Mouse (Mus musculus) gastrocnemius, postnatal 25 days (tissue): Measurements from ENCODE around the gene Gm614. TPM values are rescaled to one million over a fixed set of nuclear protein-coding genes. Genes with fewer than 3 reads are reported as not detected.

ENCODE experiments used
- DNase-seq: peaks from one replicate; pipeline ENCODE4 v3.0.0; 2022
- long read RNA-seq, 2 experiments: library from polyadenylated mRNA; stranded (forward); transcript quantifications; one replicate each; pipeline ENCODE4 v2.0.0; 2021
- total RNA-seq, 2 experiments: library from RNA; stranded (reverse); gene quantifications; 1 replicate in 1 of 2; 2 replicates in 1 of 2; pipeline ENCODE4 v1.2.3; 2021

Gm614 gene
- not detected for total RNA-seq
- long read RNA-seq, experiment 1 = 0 reads
- long read RNA-seq, experiment 2 = 0 reads

DNA sequence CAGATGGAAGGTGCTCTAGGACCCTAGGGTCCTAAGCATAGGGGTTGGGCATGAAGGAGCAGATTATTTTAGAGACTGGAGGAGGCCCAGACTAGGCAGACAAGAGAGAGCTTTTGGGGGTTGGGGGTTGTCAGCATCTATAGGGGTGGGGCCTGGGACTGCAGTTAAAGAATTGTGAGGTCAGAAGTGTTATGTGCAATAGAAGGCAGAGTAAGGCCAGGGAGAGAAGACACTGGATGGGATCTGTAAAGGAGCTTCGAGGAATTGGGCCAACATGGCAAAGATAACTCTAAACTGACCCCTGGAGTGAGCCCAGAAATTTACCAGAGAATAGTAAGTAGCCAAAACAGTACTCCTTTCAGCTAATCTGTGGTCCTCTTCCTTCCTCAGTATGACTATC is at the start of gene Gm614:
TSS of gene Gm614 (minus strand) at position 101 of the 400 bp plus-strand sequence.
- no peak for DNase-seq

- no peak for DNase-seq
These were observed 45.5 kb upstream of the Gm614 start for GRCm38 (mm10) chrX:101309299-101309698.

DNA sequence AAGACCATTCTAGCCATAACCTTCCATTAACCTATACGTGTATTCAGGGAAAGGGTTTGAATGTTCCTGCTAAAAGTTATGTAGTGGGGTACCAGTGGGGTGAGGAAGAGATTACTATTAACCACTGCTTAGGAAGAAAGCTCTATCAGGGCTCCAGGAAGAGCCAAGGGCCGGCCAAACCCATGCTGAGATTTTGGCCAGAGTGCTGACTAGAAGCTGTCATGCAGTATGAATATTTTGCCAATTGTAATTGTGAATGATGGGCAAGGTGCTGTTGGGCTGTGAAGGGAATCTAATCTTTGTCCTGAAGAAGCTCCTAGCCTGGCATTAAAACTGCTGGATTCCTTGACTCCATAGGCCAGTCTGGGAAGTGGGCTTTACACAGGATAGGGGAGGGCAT is 40.9 kb upstream of the Gm614 start:
- no peak for DNase-seq

DNA sequence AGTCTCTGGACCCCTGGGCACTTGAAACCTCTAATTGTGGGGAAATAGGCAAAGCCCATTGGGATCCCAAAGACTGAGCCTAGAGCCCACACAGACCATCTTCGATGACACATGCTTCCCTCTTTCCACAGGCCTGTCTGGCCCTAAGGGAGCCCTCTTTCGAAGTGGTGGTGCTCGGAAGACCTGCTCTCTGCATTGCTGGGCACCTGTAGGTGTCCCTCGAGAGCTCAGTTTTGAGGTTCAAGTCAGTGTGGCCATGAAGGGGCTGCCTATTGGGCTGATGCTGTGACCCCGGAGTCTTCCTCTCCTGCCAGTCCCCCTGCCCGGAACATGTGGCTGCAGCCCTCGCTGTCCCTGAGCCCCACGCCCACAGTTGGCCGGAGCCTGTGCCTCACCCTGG is 37.9 kb upstream of the Gm614 start:
- no peak for DNase-seq

GRCm38 (mm10) chrX:101300427-101301030 is 36.7 kb upstream of the Gm614 start:
- no peak for DNase-seq

DNA sequence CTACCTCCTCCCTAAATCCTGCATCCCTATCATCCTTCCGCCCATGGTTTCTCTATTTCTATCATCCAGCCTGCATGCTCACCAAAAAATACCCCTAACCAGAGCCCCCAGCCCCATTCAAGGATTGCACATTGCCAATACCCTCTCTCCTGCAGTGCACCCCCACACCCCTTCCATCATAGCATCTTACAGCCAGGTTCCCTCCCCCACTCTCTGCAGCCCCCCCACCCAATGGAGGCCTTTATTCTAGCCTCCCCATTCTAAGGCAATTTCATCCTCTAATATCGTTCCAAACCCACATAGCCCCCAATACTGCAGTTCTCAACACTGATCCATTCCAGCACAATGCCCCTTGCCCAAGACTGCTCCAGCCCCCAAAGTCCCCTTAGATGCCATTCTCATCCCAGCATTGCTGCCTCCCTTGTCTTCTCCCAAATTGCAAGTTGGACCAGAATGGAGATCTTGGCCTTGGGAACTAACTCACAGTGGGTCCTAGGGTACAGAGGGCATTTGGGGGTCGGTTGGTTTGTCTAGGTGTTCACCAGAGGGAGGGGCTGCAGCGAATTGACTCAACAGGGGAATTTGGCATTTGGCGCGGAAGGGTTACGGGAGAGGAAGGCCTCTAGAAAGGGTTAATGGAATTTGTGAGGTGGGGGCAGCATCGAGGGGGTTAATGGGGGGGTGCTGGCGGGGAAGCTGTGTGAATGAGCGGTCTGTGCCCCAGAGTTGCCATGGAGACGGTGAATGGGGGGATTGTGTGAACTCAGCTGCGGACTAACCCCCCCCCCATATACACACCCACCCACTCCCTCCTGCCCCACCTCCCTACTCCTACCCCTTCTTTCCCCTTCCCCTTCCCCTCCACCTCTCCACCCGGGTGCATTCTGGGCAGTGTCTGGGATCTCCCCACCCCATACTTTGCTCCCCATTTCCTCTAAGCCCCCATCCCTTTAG is 36.0 kb upstream of the Gm614 start:
- no peak for DNase-seq

DNA sequence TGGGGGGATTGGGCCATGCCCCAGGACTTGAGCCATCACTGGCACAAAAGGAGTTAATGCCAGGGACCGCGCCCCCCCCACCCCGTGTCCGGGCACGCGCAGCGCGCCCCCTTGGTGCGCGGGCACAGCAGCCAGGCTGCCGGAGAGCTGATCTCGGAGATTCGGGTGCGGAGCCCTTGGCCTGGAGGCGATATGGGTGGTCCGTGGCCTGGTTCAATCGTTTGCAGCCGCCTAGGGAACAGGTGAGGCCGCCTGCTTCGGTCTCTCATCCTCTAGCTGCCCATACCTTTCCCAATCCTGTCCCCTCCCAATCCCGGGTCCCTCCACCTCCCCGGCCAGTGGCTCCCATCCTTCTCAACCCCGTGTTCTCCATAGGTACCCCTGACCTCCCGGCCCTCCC is 35.3 kb upstream of the Gm614 start, which contains the start of gene Nlgn3:
TSS of gene Nlgn3 (plus strand) at position 114 of the 400 bp plus-strand sequence.
- no peak for DNase-seq

DNA sequence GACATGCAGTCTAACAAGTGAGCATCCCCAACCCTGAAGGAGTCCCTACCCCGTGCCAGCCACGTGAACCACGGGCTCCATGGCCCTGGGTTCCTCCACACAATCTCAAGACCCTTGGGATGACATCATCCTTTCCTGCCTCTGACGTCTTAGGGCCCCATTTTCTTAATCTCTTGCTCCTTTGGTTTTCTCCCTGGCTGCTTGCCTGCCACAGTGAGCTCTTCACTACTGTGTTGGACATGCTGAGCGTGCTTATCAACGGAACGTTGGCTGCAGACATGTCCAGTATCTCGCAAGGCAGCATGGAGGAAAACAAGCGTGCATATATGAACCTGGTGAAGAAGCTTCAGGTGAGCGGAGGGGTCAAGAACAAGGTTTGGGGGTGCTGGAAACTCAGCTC is 26.3 kb upstream of the Gm614 start:
- DNase-seq = no peak

- no peak for DNase-seq
These were observed 25.2 kb upstream of the Gm614 start for GRCm38 (mm10) chrX:101289037-101289436.

DNA sequence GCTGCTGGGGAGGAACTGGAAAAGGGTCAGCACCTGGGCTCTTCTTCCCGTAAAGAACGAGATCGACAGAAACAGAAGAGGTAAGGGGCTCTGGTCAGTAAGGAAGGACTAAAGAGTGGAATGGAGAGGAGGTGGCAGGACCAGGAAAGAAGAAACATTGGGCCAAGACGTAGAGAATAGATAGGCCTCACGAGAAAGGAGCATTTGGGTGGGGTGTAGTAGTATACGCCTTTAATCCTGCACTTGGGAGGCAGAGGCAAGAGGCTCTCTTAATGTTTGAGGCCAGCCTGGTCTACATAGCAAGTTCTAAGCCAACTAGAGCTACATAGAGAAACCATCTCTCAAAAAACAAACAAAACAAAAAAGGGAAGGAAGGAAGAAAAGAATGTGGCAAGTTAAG is 24.6 kb upstream of the Gm614 start:
- no peak for DNase-seq

GRCm38 (mm10) chrX:101287543-101287942 is 23.8 kb upstream of the Gm614 start:
- no peak for DNase-seq

DNA sequence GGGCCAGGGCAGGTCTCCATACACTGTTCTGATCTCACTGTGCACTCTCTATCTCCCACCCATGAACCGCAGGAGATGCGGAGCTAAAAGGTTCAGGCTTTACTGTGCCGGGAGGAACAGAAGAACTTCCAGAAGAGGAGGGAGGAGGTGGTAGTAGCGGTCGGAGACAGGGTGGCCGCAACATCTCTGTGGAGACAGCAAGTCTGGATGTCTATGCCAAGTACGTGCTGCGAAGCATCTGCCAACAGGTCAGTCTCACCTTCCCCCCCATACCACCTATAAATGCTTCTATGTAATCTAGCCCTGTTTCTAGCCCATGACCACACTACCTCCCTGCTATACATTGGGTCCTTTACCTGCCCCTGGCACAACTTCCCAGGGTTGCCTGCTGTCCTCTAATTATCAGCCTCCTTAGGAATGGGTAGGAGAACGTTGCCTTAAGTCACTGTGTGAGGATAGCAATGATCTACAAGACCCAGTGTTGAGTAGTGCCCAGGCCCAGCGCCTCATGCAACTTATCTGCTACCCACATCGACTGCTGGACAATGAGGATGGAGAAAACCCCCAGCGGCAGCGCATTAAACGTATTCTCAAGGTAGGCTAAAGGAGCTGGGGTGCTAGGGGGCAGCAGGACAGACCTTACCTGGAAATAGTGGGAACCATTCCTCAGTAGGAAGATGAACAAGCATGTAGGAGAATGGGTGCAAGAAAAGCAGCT is 22.3 kb upstream of the Gm614 start:
- DNase-seq = no peak

- no peak for DNase-seq
These were observed 21.7 kb upstream of the Gm614 start for GRCm38 (mm10) chrX:101285534-101285933.

DNA sequence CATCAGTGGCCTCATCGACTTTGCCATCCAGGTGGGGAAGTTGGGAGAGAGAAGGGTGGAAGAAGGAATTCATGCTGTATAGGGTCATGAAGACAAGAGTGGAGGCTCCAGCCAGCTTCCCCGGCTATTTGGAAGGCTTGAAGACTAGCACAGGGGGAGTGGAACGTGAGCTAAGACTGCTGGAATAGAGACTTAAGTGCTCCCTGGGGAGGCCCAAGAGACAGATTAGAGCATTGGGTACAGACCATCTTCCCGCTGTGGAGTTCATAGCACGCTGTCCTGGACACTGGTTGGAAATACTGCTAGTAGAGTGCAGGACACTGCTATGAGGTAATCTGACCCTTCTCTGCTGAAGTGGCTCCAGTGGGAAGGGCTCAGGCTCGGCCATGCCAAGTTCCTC is 19.0 kb upstream of the Gm614 start:
- DNase-seq = no peak

GRCm38 (mm10) chrX:101273875-101274738 is 10.3 kb upstream of the Gm614 start, which contains the start of gene Med12:
TSS of gene Med12 (plus strand) at chrX:101274030.
- peak; percentile 94 for DNase-seq

DNA sequence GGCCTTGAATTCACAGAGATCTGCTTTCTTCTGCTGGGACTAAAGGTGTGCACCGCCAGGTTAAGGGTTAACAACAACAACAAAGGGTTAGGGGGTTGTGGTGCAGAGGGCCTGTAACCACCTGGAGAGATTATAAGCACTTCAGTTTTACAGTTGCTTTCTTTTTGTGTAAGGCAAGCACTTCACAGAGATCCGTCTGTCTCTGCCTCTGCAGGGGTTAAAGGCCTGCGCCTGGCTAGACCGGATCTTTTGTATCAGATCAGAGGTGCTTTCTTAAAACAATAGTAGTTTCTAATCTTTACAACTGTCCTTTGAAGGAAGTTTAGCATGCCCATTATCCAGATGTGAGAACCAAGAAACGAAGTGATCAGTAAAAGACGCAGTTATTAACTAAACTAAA is 9.6 kb upstream of the Gm614 start:
- DNase-seq = no peak

GRCm38 (mm10) chrX:101268755-101269124 is 4.9 kb upstream of the Gm614 start, which contains the start of gene Gm20489:
TSS of gene Gm20489 (minus strand) at chrX:101269023.
- no peak for DNase-seq

GRCm38 (mm10) chrX:101268025-101268754 is 4.4 kb upstream of the Gm614 start, which contains the start of gene Il2rg:
TSS of gene Il2rg (minus strand) at chrX:101268255.
- no peak for DNase-seq

GRCm38 (mm10) chrX:101266631-101267030 is 2.8 kb upstream of the Gm614 start:
- DNase-seq = no peak

GRCm38 (mm10) chrX:101260441-101261325 is 3.1 kb downstream of the Gm614 start:
- DNase-seq = no peak
